Mouse (Mus musculus): Measurements from ENCODE around the gene Fbxl7. TPM values are rescaled to one million over a fixed set of nuclear protein-coding genes. Genes with fewer than 3 reads are reported as not detected.

Fbxl7 gene
- total RNA-seq, 2 experiments from 2014 or later: not detected

DNA sequence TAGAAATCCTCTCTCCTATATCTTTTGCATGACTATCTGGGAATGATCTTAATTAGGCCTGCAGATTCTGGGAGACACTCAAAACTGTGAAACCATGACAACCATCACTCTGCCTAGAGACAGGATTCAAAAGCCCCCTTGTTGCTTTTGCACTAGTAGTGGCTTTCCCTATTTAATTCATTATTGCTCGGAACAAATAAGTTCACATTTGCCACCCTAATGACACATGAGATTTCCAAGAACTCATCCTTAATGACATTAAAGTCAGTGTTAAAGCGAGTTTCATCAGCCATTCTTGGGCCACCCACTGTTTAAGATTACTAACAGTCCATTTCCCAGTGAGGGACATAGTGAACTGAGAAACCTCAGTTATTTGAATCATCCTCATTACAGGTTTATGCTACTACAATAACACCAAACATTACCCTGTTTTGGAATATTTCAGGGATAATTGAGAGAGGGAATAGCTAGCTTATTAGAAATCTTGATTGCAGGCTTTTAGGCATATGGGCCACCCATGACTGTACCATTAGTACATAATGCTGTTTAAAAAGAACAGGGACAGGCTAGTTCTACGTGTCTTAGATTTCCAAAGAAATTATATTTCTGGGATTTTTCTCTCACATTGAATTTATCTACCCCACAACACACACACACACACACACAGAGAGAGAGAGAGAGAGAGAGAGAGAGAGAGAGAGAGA is 361.2 kb downstream of the Fbxl7 start:
- ATAC-seq (replicated peaks; ENCODE audit: poor library complexity, severe bottlenecking): no peak

DNA sequence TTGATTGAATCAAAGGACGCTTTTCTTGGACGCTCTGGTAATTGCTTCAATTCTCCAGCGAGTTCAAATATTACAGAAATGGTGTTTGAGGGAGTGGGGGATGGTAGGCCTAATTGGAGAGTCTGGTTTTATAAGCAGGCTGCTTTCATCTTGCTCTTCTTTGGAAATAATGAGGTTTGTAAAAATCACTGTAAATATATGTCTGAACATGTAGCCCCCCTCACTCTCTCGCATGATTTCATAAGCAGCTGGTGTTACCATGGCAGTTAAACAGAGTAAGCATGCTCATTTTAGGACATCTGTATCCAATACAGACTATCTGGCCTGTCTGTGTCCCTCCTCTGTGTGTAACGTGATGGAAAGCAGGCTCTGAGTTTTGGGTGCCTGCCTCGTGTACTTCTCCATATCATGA is 376.2 kb downstream of the Fbxl7 start:
- ATAC-seq (replicated peaks; ENCODE audit: poor library complexity, severe bottlenecking): no peak

GRCm38 (mm10) chr15:26501024-26501423 is 394.4 kb downstream of the Fbxl7 start:
- no peak for ATAC-seq (replicated peaks; ENCODE audit: poor library complexity, severe bottlenecking)

Data from granulocyte monocyte progenitor cell, adult 5-6 weeks (primary cell).